Mouse (Mus musculus): ENCODE results near the gene Lysmd1.

DNA sequence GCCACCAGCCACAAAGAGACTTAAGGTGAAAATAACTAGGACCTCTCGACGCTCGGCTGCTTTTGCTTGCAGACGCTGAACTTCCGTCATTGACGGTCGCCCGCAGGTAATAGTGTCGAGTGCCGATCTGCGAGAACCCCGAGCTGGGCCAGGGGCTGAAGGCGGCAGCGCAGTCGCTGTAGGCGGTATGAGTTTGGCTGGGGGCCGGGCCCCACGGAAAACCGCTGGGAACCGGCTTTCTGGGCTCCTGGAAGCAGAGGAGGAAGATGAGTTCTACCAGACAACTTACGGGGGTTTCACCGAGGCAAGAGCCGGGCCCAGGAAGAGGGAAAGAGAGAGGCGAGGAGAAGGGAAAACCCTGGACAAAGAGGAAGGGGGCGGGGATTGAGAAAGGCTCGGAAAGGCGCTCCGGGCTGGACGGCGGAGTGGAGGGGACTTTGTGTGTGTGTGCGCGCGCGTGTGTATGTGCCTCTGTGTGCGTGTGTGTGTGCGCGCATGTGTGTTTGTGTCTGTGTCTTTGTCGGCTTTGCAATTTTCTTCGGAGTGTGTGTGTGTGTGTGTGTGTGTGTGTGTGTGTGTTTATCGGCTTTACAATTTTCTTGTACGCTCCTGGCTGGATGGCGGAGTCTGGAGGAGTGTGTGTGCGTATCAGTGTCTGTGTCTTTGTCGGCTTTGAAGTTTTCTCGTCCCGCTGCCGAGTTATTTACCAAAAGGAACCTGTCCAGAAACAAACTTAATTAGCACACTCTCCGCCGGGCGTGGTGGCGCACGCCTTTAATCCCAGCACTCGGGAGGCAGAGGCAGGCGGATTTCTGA lies 22.8 kb upstream of the Lysmd1 start, which contains the start of gene Vps72:
- TF ChIP-seq POLR2A (IDR thresholded peaks at IDR 0.05; ENCODE audit: borderline replicate concordance, extremely low read depth, insufficient read depth, insufficient read length, poor library complexity, severe bottlenecking) (peak; percentile 77; the same call in 1 of the 2 replicates), CTCF (IDR thresholded peaks at IDR 0.05; ENCODE audit: borderline replicate concordance, extremely low read depth, insufficient read depth, insufficient read length) (no peak)

All from brain, embryonic 14.5 days (tissue).